Mouse (Mus musculus) heart, embryonic 16.5 days (tissue): ENCODE measurements around the gene Wdr6. TPM values are rescaled to one million over a fixed set of nuclear protein-coding genes. Genes with fewer than 3 reads are reported as not detected.
"Not testable (repeated sequence)": the region's sequence is repeated elsewhere in the genome, so short reads cannot be mapped to it uniquely, and the experiment has no call there.

Source experiments
- ATAC-seq: fragments of 200-750 bp; cut with Nextera tagmentation; replicated peaks from 2 replicates; pipeline ENCODE4 v1.8.0; 2017; ENCODE audit warnings: moderate number of reproducible peaks; ENCODE audit not compliant: insufficient read depth, low FRiP score; ENCODE audit errors: extremely low read depth
- H3K27ac ChIP-seq: fragments of 300-500 bp; sonication (generic); 2 replicates; pipeline ENCODE4 v1.5.1; 2014; ENCODE audit warnings: mild to moderate bottlenecking, low read length, control low read depth, moderate library complexity
- H3K27me3 ChIP-seq: fragments of 300-500 bp; sonication (generic); 2 replicates; pipeline ENCODE4 v1.6.1; 2014; ENCODE audit warnings: low read length, mixed read lengths; ENCODE audit not compliant: control insufficient read depth, insufficient read depth
- H3K36me3 ChIP-seq: fragments of 300-500 bp; sonication (generic); 2 replicates; pipeline ENCODE4 v1.6.1; 2014; ENCODE audit not compliant: control insufficient read depth, insufficient read depth
- H3K4me1 ChIP-seq: fragments of 300-500 bp; sonication (generic); 2 replicates; pipeline ENCODE4 v1.6.1; 2014; ENCODE audit warnings: low read length, mixed read lengths; ENCODE audit not compliant: control insufficient read depth, insufficient read depth
- H3K4me2 ChIP-seq: fragments of 300-500 bp; sonication (generic); 2 replicates; pipeline ENCODE4 v1.6.1; 2014; ENCODE audit warnings: low read depth, mild to moderate bottlenecking, control low read depth, low read length
- H3K4me3 ChIP-seq: fragments of 300-500 bp; sonication (generic); 2 replicates; pipeline ENCODE4 v1.5.1; 2014; ENCODE audit warnings: mild to moderate bottlenecking, control low read depth, low read length
- H3K9ac ChIP-seq: fragments of 300-500 bp; sonication (generic); 2 replicates; pipeline ENCODE4 v1.6.1; 2014; ENCODE audit warnings: low read length, control low read depth
- H3K9me3 ChIP-seq: fragments of 300-500 bp; sonication (generic); replicated peaks from 2 replicates; pipeline ENCODE4 v1.6.1; 2016; ENCODE audit warnings: low read length; ENCODE audit not compliant: control insufficient read depth
- WGBS: fragments of 180-500 bp; shearing (Covaris S2); extraction: QIAGEN DNeasy Blood & Tissue Kit; methylation state at CpG from one replicate; pipeline ENCODE4 v1.1.7; 2014; 5-methylcytosine and 5-hydroxymethylcytosine counted together
- polyA plus RNA-seq: library from polyadenylated mRNA; unstranded; fragments of >200 nt; fragmentation: Nextera tagmentation; extraction: Ambion mirVana; gene quantifications from 2 replicates; pipeline ENCODE4 v1.2.1, GENCODE M21; 2015

The Wdr6 gene
- 48.3 and 61.0 TPM in 2 replicates for polyA plus RNA-seq

DNA sequence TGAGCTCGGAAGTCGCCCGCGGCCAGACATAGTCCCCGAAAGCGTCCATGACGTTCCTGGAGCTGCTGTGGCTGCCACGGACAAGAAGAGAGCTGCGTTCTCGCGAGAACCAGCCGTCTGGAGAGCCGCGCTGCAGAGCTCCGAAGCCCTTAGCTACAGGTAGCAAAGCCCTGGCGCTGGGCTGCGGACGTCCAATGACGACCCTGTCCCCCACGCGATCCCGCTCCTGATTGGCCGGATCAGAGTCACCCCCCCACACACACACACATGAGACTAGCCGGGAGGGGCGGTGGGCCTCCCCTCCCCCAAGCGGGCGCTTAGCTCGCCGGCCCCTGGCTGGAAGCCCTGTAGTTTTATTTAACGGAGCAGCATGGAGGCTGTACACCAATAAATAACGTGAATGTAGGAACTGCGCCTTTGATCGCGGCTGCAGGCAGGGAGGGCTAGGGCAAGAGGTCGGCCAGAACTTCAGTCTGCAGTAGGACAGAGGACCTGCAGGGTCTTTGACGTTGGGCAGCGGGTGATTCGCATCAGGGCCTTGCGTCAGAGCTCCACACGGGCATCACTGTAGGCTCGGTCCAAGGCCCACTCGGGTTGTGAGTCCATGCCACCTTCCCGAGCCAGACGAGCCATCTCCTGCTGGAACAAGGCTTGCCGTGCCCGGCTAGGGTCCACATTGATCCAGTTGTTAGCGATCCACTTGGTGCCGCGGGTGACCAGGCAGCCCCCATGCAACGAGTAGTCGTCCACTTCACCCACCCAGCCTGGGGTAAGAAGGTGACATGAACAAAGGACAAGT, at the start of gene Wdr6:
Gene Wdr6 (minus strand): TSS at position 195 of the 799 bp plus-strand sequence.
- peak within 1 kb of the TSS; percentile 90 for H3K9ac ChIP-seq
- peaks cover 35% of the 10 kb centered on the region for H3K4me1 ChIP-seq
- no peaks in the 10 kb centered on the region for H3K27me3 ChIP-seq
- H3K9me3 ChIP-seq = no peaks in the 10 kb centered on the region
- H3K4me2 ChIP-seq = peak within 1 kb of the TSS; percentile 79
- peak; percentile 98 for ATAC-seq
- H3K4me3 ChIP-seq = peak within 1 kb of the TSS; percentile 89
- H3K36me3 ChIP-seq = peaks cover 9% of the 10 kb centered on the region; the same call in 1 of the 2 replicates
- 5% methylated on average over 51 of the region's 51 CpGs for WGBS
- peak within 1 kb of the TSS; percentile 90 for H3K27ac ChIP-seq

DNA sequence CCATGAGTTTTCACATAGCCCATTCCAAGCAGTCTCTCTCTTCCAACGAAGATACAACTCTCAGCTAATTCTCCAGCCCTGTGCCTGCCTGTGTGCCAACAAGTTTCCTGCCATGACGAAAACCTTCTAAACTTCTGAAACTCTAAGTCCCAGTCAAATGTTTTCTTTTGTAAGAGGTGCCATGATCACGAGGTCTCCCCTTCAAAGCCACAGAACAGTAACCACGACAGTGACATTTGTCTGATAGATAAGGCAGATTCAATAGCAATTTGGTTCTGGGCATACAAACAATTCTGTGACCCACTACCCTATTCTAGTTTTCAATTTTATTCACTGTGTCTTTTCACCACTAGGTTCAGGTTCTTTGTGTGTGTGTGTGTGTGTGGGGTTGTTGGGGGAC, 49.6 kb upstream of the Wdr6 start:
- Histone ChIP-seq H3K9me3 (no peaks in the 10 kb centered on the region), H3K36me3 (no peaks in the 10 kb centered on the region), H3K4me1 (peaks cover 9% of the 10 kb centered on the region), H3K4me3 (no peak overlapping the region), H3K4me2 (no peak overlapping the region), H3K9ac (no peak overlapping the region), H3K27ac (0 out of 2 replicates have a peak overlapping the region, but pooled peaks have one; percentile 11), H3K27me3 (no peaks in the 10 kb centered on the region)
- WGBS = 52% methylated on average over 4 of the region's 4 CpGs
- no peak for ATAC-seq

DNA sequence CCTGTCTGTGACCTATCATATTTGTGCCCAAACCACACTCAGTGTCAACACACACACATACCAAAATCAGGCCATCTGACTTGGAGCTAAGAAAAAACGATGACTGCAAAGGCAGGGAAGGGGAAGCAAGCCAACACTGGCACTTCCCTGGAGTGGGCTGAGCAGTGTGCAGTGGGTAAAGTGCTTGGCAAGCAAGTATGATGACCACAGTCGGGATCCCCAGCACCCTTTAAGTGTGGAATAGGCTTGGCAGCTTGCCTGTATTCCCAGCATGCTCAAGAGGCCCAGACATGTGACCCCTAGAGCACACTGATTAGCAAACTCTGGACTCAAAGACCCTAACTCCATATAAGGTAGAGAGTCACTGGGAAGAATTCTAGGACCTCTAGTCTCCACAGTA, 48.0 kb upstream of the Wdr6 start:
- H3K4me1 ChIP-seq = peaks cover 3% of the 10 kb centered on the region; the same call in 1 of the 2 replicates
- no peak overlapping the region for H3K9ac ChIP-seq
- H3K9me3 ChIP-seq = no peaks in the 10 kb centered on the region
- WGBS = 23% methylated on average over 2 of the region's 2 CpGs
- peak; percentile 98 for ATAC-seq
- H3K36me3 ChIP-seq = peaks cover 2% of the 10 kb centered on the region; the same call in 1 of the 2 replicates
- H3K4me3 ChIP-seq = no peak overlapping the region
- no peak overlapping the region for H3K4me2 ChIP-seq
- H3K27me3 ChIP-seq = no peaks in the 10 kb centered on the region
- peak overlapping the region; percentile 90 for H3K27ac ChIP-seq

DNA sequence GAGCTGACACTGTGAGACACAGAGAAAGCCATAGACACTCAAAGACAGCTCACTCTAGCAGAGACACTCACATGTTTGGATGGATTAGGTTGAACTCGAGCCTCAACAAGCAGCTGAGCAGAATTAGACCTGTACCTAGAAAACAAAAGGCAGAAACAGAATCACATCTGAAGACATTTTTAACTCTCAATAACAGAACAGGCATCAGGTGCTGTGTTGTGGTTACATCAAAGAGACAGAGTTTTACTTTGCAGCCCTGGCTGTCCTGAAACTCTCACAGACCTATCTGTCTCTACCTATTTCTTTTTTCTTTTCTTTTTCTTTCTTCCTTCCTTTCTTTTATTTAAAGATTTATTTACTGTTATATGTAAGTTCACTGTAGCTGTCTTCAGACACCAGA, 38.8 kb upstream of the Wdr6 start:
- H3K27ac ChIP-seq = no peak overlapping the region
- H3K4me2 ChIP-seq = no peak overlapping the region
- H3K9me3 ChIP-seq = no peaks in the 10 kb centered on the region
- no peak overlapping the region for H3K9ac ChIP-seq
- no peak overlapping the region for H3K4me3 ChIP-seq
- no peaks in the 10 kb centered on the region for H3K27me3 ChIP-seq
- 80% methylated on average over 1 of the region's 1 CpGs for WGBS
- peaks cover 43% of the 10 kb centered on the region for H3K36me3 ChIP-seq
- ATAC-seq = no peak
- no peaks in the 10 kb centered on the region for H3K4me1 ChIP-seq

DNA sequence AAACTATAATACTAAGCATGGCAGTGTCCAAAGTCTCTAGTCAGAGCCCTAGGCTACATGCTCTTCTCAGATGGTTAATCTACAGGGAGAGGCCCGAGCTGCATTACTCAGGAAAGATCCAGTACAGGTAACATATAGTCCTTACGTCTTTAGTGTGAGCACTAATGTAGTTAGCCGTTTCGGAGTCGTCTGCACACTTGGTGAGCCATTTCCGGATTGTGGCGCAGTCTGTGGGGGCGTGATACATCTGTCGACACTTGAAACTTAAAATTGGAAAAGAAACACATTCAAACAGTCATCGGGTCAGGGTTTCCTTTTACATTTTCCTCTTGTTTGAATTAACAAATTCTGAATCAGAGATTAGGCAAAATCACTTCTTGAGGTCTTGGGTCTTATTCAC, 32.9 kb upstream of the Wdr6 start:
- peaks cover 76% of the 10 kb centered on the region for H3K36me3 ChIP-seq
- H3K27ac ChIP-seq = no peak overlapping the region
- no peak for ATAC-seq
- no peaks in the 10 kb centered on the region; the same call in 1 of the 2 replicates for H3K4me1 ChIP-seq
- no peak overlapping the region for H3K9ac ChIP-seq
- no peak overlapping the region for H3K4me3 ChIP-seq
- H3K9me3 ChIP-seq = no peaks in the 10 kb centered on the region
- 91% methylated on average over 10 of the region's 10 CpGs for WGBS
- no peak overlapping the region for H3K4me2 ChIP-seq
- no peaks in the 10 kb centered on the region for H3K27me3 ChIP-seq

DNA sequence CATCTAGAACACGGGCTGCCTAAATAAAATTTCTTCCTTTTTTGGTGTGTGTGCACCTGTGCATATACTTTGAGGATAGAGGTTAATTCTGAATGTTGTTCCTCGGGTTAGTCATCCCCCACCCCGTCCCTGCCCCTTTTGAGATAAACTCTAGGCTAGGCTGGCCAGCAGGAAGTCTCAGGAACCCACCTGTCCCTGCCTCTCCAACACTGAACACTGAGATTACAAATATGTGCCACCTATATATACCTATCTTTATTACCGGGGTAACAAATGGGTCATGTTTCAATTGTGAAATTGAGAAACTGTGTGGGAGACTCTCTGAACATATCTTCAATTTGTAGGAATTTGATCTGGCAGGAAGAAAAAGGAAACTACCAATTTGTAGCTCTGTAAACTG, 30.4 kb upstream of the Wdr6 start:
- Histone ChIP-seq H3K27me3 (no peaks in the 10 kb centered on the region), H3K27ac (no peak overlapping the region), H3K9ac (no peak overlapping the region), H3K4me1 (peaks cover 7% of the 10 kb centered on the region), H3K9me3 (no peaks in the 10 kb centered on the region), H3K36me3 (peaks cover 80% of the 10 kb centered on the region), H3K4me2 (no peak overlapping the region), H3K4me3 (no peak overlapping the region)
- WGBS = 81% methylated on average over 4 of the region's 4 CpGs
- no peak for ATAC-seq

DNA sequence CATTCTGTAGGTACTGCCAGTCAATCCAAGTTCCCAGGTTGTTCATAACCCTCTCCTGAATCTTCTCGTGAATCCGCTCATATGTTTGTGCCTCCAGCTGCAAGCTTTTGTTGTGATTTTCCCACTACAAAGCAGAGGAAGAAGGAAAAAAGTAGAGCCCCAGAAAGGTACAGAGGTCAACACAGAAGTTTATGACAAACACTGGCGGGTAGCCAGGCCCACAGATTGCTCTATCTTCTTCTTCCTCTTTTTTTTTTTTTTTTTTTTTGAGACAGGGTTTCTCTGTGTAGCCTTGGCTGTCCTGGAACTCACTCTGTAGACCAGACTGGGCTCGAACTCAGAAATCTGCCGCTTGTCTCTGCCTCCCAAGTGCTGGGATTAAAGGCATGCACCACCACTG, 29.4 kb upstream of the Wdr6 start:
- peaks cover 89% of the 10 kb centered on the region for H3K36me3 ChIP-seq
- H3K27me3 ChIP-seq, ATAC-seq, H3K27ac ChIP-seq, H3K4me2 ChIP-seq, H3K9ac ChIP-seq, H3K4me3 ChIP-seq, H3K9me3 ChIP-seq, H3K4me1 ChIP-seq: not testable (repeated sequence)
- 82% methylated on average over 5 of the region's 5 CpGs for WGBS

DNA sequence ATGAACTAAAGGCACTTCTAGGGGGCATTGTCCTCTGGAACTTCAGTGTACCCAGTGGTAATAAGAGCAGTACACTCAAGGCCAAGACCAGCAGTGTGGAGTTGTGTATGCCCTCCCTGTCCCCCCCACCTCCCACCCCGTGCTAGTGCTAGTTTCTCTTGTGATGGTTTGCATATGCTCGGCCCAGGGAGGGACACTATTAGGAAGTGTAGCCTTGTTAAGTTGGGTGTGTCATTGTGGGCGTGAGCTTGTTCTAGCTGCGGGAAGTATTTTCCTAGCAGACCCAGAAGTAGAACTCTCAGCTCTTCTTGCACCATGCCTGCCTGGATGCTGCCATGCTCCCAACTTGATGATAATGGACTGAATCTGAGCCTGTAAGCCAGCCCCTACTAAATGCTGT, 23.4 kb upstream of the Wdr6 start:
- Histone ChIP-seq H3K4me3 (no peak overlapping the region), H3K9ac (no peak overlapping the region), H3K27me3 (no peaks in the 10 kb centered on the region), H3K9me3 (no peaks in the 10 kb centered on the region), H3K27ac (no peak overlapping the region), H3K4me2 (no peak overlapping the region), H3K4me1 (peaks cover 19% of the 10 kb centered on the region), H3K36me3 (peaks cover 34% of the 10 kb centered on the region)
- no peak for ATAC-seq
- 73% methylated on average over 4 of the region's 4 CpGs for WGBS

DNA sequence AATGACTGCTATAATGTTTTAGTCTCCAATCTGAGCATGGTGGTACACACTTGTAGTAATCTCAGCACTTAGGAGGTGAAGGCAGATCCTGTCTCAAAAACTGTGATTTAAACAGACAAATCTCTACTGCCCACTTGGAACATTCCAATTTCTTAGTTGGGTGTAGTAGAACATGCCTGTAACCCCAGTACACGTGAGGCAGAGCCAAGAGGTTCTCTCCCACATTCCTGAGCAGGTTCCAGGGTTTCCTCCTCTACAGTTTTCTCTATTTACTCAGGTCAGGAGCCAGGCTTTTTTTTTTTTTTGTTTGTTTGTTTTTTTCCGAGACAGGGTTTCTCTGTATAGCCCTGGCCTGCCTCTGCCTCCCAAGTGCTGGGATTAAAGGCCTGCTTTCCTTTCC, 21.5 kb upstream of the Wdr6 start:
- no peak for ATAC-seq

More for the DNA sequence above, 21.5 kb upstream of the Wdr6 start:
- no peaks in the 10 kb centered on the region for H3K9me3 ChIP-seq
- no peak overlapping the region for H3K27ac ChIP-seq
- no peak overlapping the region for H3K4me3 ChIP-seq
- H3K4me2 ChIP-seq = no peak overlapping the region
- peaks cover 20% of the 10 kb centered on the region for H3K36me3 ChIP-seq
- 44% methylated on average over 2 of the region's 2 CpGs for WGBS
- H3K9ac ChIP-seq = no peak overlapping the region
- H3K27me3 ChIP-seq = no peaks in the 10 kb centered on the region
- H3K4me1 ChIP-seq = peaks cover 20% of the 10 kb centered on the region
